Mouse (Mus musculus): ENCODE data around the gene Flad1.

- no peak for TF ChIP-seq CTCF (IDR thresholded peaks at IDR 0.05; ENCODE audit: low read depth, low read length)
- no peak for TF ChIP-seq POLR2A (IDR thresholded peaks at IDR 0.05; ENCODE audit: extremely low read depth, insufficient read depth, low read length)
Measured at GRCm38 (mm10) chr3:89417131-89417530, 5.5 kb upstream of the Flad1 start.

All from liver, adult 2 months (tissue).